8 mouse cellular contexts compared by ENCODE assay signal in the genomic region with DNA sequence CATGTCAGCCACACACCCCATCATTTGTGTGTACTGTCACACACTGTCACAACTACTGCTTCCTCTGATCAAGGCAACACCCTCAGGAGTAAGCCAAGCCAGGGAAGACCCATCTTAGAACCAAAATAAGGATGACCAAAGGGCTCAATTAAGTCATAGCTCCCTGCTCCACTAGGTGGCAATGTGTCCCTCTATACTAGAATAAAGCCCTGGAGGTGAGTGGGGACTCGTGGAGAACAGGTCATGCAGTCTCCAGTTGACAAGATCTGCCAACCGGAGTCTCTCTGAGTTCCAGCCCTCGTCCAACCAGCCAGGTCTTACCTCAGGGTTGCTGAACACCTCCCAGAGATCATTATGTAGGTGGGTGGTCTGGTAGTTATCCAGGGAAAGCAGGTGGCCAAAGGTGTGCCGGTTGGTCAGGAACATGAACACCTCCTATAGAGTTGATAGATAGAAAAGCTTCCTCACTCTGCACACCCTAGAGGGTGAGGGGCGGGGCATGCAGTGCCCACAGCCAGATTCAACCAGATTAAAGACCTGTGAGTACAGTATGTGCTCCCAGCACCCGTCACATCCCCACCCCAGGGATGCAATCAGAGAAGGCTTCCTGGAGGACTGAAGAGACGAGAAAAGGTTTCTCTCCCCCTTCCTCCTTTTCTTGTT. TPM values are rescaled to one million over a fixed set of nuclear protein-coding genes. Genes with fewer than 3 reads are reported as not detected.
DNase-seq lines count a peak whose midpoint lies in the region; ATAC-seq and TF ChIP-seq lines count a peak whose summit lies in the region.

No protein-coding gene starts in this region.

- 59% methylated on average over 7 of the region's 7 CpGs for WGBS in forebrain, postnatal 0 days
- 62% methylated on average over 7 of the region's 7 CpGs for WGBS in forebrain, embryonic 13.5 days
- 55% methylated on average over 7 of the region's 7 CpGs for WGBS in lung, embryonic 14.5 days

- TF ChIP-seq CTCF in forebrain, postnatal 0 days (IDR thresholded peaks at IDR 0.05; ENCODE audit: low read depth), result peak; percentile 72
- TF ChIP-seq CTCF in cortical plate, adult 2 months (IDR thresholded peaks at IDR 0.05; ENCODE audit: extremely low read depth, insufficient read depth, low read length), result peak; percentile 52
- peak; percentile 74 for TF ChIP-seq CTCF in lung, embryonic 14.5 days (IDR thresholded peaks at IDR 0.05; ENCODE audit: low read depth)

- no peaks in the 10 kb centered on the region for H3K4me1 ChIP-seq in forebrain, postnatal 0 days (ENCODE audit: insufficient read depth)
- no peaks in the 10 kb centered on the region for H3K4me1 ChIP-seq in forebrain, embryonic 13.5 days
- no peaks in the 10 kb centered on the region for H3K4me1 ChIP-seq in cortical plate, adult 2 months (ENCODE audit: control insufficient read depth, insufficient read depth, low read length)
- H3K4me1 ChIP-seq in lung, embryonic 14.5 days (ENCODE audit: insufficient read depth), result no peaks in the 10 kb centered on the region

- H3K27ac ChIP-seq in forebrain, postnatal 0 days (ENCODE audit: low read depth, low read length), result no peak overlapping the region
- no peak overlapping the region for H3K27ac ChIP-seq in forebrain, embryonic 13.5 days
- no peak overlapping the region for H3K27ac ChIP-seq in cortical plate, adult 2 months (ENCODE audit: insufficient read depth, low read length)
- H3K27ac ChIP-seq in lung, embryonic 14.5 days (ENCODE audit: low read depth), result no peak overlapping the region

- H3K9ac ChIP-seq in forebrain, postnatal 0 days, result no peak overlapping the region
- no peak overlapping the region for H3K9ac ChIP-seq in forebrain, embryonic 13.5 days
- no peak overlapping the region for H3K9ac ChIP-seq in lung, embryonic 14.5 days

- H3K9me3 ChIP-seq in forebrain, postnatal 0 days (ENCODE audit: low read length), result no peaks in the 10 kb centered on the region
- no peaks in the 10 kb centered on the region for H3K9me3 ChIP-seq in forebrain, embryonic 13.5 days (replicated peaks)
- H3K9me3 ChIP-seq in lung, embryonic 14.5 days (ENCODE audit: low read depth, low read length), result no peaks in the 10 kb centered on the region

- TF ChIP-seq POLR2A in cortical plate, adult 2 months (IDR thresholded peaks at IDR 0.05; ENCODE audit: extremely low read depth, insufficient read depth, low read length), result no peak

- no peak overlapping the region for H3K4me3 ChIP-seq in forebrain, postnatal 0 days (ENCODE audit: low read depth, low read length)
- no peak overlapping the region for H3K4me3 ChIP-seq in forebrain, embryonic 13.5 days
- no peak overlapping the region for H3K4me3 ChIP-seq in cortical plate, adult 2 months (ENCODE audit: insufficient read depth, low read length)
- no peak overlapping the region for H3K4me3 ChIP-seq in lung, embryonic 14.5 days (ENCODE audit: low read depth, low read length)

- peak; percentile 39 for DNase-seq in forebrain, postnatal 0 days
- peak; percentile 53 for DNase-seq in right cerebral cortex, postnatal 4 days
- no peak for DNase-seq in right cerebral cortex, adult 18-20 months
- DNase-seq in kidney, adult 11 months, result peak; percentile 41
- peak; percentile 78 for DNase-seq in lung, embryonic 14.5 days
- DNase-seq in thymus, postnatal 14 days, result peak; percentile 40

- H3K36me3 ChIP-seq in forebrain, postnatal 0 days (ENCODE audit: insufficient read depth), result no peaks in the 10 kb centered on the region
- H3K36me3 ChIP-seq in forebrain, embryonic 13.5 days (ENCODE audit: poor library complexity, severe bottlenecking), result no peaks in the 10 kb centered on the region
- H3K36me3 ChIP-seq in lung, embryonic 14.5 days (ENCODE audit: insufficient read depth), result peaks cover 35% of the 10 kb centered on the region; the same call in 1 of the 2 replicates

- H3K27me3 ChIP-seq in forebrain, postnatal 0 days (ENCODE audit: insufficient read depth, low read length), result no peaks in the 10 kb centered on the region
- H3K27me3 ChIP-seq in forebrain, embryonic 13.5 days, result no peaks in the 10 kb centered on the region
- H3K27me3 ChIP-seq in lung, embryonic 14.5 days (ENCODE audit: insufficient read depth, low read length), result no peaks in the 10 kb centered on the region

- H3K4me2 ChIP-seq in forebrain, postnatal 0 days (ENCODE audit: low read depth), result no peak overlapping the region
- H3K4me2 ChIP-seq in forebrain, embryonic 13.5 days, result no peak overlapping the region
- no peak overlapping the region for H3K4me2 ChIP-seq in lung, embryonic 14.5 days

- 0 out of 2 replicates have a peak, but pooled peaks have one; percentile 27 for ATAC-seq in forebrain, postnatal 0 days
- ATAC-seq in forebrain, embryonic 13.5 days, result no peak
- peak; percentile 29 for ATAC-seq in lung, embryonic 14.5 days (ENCODE audit: insufficient read depth)

RNA-seq across cellular contexts. Expression of gene Mfn2, which starts 14.1 kb away (rescaled TPM):
- 57.8 and 69.9 TPM in 2 replicates for total RNA-seq in forebrain, postnatal 0 days (2014; rRNA removed)
- 59.4 and 83.3 TPM in 2 replicates for polyA plus RNA-seq in forebrain, postnatal 0 days (2015; fragmentation: Nextera tagmentation; extraction: Ambion mirVana)
- polyA plus RNA-seq in forebrain, embryonic 13.5 days (2015; fragmentation: Nextera tagmentation; extraction: Ambion mirVana), result 52.4 and 61.8 TPM in 2 replicates
- polyA plus RNA-seq in cortical plate, adult 2 months (2012; rRNA removed), result 101 and 105 TPM in 2 replicates
- 31.7 and 32.6 TPM in 2 replicates for polyA plus RNA-seq in lung, embryonic 14.5 days (2014; fragmentation: Nextera tagmentation; extraction: Ambion mirVana)

RNA-seq across cellular contexts. Expression of gene Plod1, which starts 18.0 kb away (rescaled TPM):
- total RNA-seq in forebrain, postnatal 0 days (2014; rRNA removed), result 13.5 and 18.8 TPM in 2 replicates
- polyA plus RNA-seq in forebrain, postnatal 0 days (2015; fragmentation: Nextera tagmentation; extraction: Ambion mirVana), result 17.3 and 17.9 TPM in 2 replicates
- polyA plus RNA-seq in forebrain, embryonic 13.5 days (2015; fragmentation: Nextera tagmentation; extraction: Ambion mirVana), result 14.0 and 15.0 TPM in 2 replicates
- polyA plus RNA-seq in cortical plate, adult 2 months (2012; rRNA removed), result 21.9 and 24.4 TPM in 2 replicates
- 40.0 and 42.4 TPM in 2 replicates for polyA plus RNA-seq in lung, embryonic 14.5 days (2014; fragmentation: Nextera tagmentation; extraction: Ambion mirVana)

RNA-seq across cellular contexts. Expression of gene 2510039O18Rik, which starts 22.1 kb away (rescaled TPM):
- 43.4 and 57.7 TPM in 2 replicates for total RNA-seq in forebrain, postnatal 0 days (2014; rRNA removed)
- polyA plus RNA-seq in forebrain, postnatal 0 days (2015; fragmentation: Nextera tagmentation; extraction: Ambion mirVana), result 12.0 and 12.8 TPM in 2 replicates
- 9.0 and 10.2 TPM in 2 replicates for polyA plus RNA-seq in forebrain, embryonic 13.5 days (2015; fragmentation: Nextera tagmentation; extraction: Ambion mirVana)
- polyA plus RNA-seq in cortical plate, adult 2 months (2012; rRNA removed), result 33.2 TPM in 2 replicates
- polyA plus RNA-seq in lung, embryonic 14.5 days (2014; fragmentation: Nextera tagmentation; extraction: Ambion mirVana), result 20.2 and 22.5 TPM in 2 replicates

RNA-seq across cellular contexts. Expression of gene Fv1, which starts 49.8 kb away (rescaled TPM):
- total RNA-seq in forebrain, postnatal 0 days (2014; rRNA removed), result 7.4 and 8.5 TPM in 2 replicates
- 2.7 and 4.2 TPM in 2 replicates for polyA plus RNA-seq in forebrain, postnatal 0 days (2015; fragmentation: Nextera tagmentation; extraction: Ambion mirVana)
- 14.8 and 15.8 TPM in 2 replicates for polyA plus RNA-seq in forebrain, embryonic 13.5 days (2015; fragmentation: Nextera tagmentation; extraction: Ambion mirVana)
- 7.1 and 7.8 TPM in 2 replicates for polyA plus RNA-seq in cortical plate, adult 2 months (2012; rRNA removed)
- polyA plus RNA-seq in lung, embryonic 14.5 days (2014; fragmentation: Nextera tagmentation; extraction: Ambion mirVana), result 9.5 and 11.5 TPM in 2 replicates

RNA-seq across cellular contexts. Expression of gene Miip, which starts 50.0 kb away (rescaled TPM):
- 32.9 and 35.7 TPM in 2 replicates for total RNA-seq in forebrain, postnatal 0 days (2014; rRNA removed)
- 31.7 and 32.3 TPM in 2 replicates for polyA plus RNA-seq in forebrain, postnatal 0 days (2015; fragmentation: Nextera tagmentation; extraction: Ambion mirVana)
- 60.4 and 62.3 TPM in 2 replicates for polyA plus RNA-seq in forebrain, embryonic 13.5 days (2015; fragmentation: Nextera tagmentation; extraction: Ambion mirVana)
- 57.6 and 62.3 TPM in 2 replicates for polyA plus RNA-seq in cortical plate, adult 2 months (2012; rRNA removed)
- 32.7 and 39.1 TPM in 2 replicates for polyA plus RNA-seq in lung, embryonic 14.5 days (2014; fragmentation: Nextera tagmentation; extraction: Ambion mirVana)
